Mouse (Mus musculus): ENCODE results near the gene Rhoc. TPM values are rescaled to one million over a fixed set of nuclear protein-coding genes. Genes with fewer than 3 reads are reported as not detected.

Gene Rhoc
- total RNA-seq, 2 experiments from 2014 or later, result 20.5 to 21.6 TPM

DNA sequence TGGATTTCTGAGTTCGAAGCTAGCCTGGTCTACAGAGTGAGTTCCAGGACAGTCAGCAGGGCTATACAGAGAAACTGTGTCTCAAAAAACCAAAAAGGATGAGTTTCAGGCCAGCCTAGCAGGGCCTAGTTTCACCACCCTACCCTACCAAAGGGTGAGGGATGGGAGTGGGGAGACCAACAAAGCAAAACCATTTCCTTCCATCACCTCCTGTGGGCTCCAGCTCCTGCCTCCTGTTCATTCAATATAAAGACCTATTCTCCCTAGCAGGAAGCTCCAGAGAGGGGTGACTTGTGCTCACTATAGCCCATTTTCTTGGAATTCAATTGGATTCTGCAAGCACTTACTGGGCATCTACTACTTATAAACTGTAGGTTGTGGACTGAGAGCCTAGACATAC lies 26.6 kb downstream of the Rhoc start:
- no peak for DNase-seq (ENCODE audit: low spot score in 2 of 2)

DNA sequence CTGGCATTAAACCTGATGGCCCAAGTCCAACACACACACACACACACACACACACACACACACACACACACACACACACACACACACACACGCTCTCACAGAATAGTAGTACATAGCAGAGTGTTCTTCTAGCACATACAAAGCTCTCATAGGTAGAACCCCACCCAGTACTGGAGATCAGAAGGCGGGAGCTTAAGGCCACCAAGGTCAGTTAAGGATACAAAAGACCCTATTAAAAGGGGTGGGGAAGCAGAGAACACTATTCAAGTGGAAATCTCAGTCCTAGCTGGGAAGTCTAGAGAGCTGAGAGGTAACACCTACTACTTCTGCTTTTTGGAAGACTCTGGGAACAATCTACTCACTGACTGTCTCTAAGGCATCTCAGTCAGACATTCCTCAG lies 27.2 kb downstream of the Rhoc start:
- no peak for DNase-seq (ENCODE audit: low spot score in 2 of 2)

DNA sequence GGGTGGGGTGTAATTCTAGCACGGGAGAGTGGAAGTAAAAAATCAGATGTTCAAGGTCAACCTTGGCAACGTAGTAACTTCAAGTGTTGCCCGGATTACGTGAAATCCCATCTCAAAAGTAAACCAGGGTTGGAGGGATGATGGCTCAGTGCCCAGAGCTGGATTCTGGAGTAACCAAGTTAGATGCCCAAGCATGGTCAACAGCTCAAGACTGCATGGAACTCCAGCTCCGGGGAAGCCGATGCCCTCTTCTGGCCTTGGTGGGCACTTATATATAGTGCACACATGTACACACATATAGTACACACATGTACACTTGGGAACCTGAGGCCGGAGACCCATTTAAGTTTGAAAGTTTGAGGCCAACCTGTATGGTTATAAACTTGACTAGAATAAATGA lies 28.0 kb downstream of the Rhoc start:
- no peak for DNase-seq (ENCODE audit: low spot score in 2 of 2)

DNA sequence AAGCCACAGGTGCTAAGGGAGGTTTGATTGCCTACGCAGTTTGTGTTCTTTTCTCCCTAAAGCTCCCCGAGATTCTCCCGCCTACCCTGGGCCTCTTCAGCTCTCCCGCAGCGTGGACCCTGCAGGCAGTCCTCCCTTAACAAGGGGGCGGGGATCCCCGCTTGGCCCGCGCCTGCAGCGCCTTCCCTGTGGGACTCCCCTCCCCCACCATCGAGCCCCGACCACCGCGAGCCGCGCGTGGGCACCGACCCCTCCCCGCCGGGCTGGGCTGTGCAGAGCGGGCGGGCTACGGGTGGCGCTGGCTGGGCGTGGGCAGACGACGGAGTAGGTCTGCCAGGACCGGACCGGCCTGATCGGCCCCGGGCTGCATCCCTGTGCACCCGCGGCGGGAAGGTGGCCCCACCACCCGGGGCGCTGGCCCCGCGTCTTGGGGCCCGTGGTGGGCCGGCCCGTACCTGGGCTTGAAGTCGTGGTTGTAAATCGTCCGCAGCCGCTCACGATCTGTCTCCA lies 29.4 kb downstream of the Rhoc start:
- peak; percentile 34 to 39 for DNase-seq (ENCODE audit: low spot score in 2 of 2)

DNA sequence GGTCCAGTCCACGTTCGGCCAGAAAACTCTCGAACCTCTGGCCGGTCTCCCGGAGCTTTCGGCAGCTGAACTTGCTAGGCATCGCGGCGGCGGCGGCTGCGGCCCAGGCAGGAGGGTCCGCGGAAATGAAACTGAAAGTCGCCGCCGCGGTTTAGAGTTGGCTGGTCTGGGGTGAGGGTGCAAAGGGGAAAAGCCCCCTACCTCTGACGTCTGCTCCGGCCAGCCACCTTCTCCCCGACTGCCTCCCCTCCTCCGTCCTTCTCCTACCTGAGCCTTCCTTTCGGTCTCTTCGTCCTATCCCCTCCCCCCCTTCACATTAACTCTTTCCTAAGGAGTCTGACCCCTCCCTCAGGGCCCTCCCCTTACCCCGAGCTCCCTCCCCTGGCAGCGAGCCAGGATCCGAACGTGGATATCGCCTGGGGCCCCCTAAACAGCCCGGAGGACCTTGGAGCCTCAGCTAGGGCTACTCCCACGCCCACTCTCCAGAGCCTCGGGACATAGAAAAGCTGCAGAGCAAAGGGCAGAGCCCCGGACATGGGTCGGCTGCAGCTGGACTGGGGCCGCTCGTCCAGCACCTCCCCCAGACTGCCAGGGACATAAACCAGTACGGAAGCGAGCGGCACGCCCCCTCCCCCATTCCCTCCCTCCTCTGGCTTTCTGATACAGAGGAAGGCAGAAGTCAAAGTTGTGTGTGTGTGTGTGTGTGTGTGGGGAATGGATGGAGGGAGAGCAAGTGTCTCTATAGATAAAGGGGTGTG lies 30.0 kb downstream of the Rhoc start, which contains the start of gene Mov10:
Gene Mov10, minus strand, starts transcription at position 573 of the 758 bp plus-strand sequence.
- peak in 1 of 2 experiments; percentile 37 for DNase-seq (ENCODE audit: low spot score in 2 of 2)

DNA sequence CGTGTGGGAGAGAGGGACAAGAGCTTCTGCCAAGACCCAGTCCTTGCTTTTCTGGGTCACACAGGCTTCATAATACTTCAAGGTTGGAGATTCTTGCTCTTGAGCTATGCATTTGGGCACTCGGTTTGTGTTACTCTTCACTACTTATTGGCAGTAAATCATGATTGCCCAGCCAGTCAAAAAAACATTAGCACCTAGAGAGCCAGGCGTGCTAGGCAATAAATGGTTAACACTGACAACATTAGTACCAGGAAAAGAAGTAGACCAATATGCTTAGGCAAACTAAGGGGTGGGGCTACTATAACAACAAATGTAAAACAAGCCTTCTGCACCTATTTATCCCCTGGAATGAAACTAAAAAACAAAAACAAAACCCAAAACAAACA lies 30.6 kb downstream of the Rhoc start:
- DNase-seq (ENCODE audit: low spot score in 2 of 2), result no peak

DNA sequence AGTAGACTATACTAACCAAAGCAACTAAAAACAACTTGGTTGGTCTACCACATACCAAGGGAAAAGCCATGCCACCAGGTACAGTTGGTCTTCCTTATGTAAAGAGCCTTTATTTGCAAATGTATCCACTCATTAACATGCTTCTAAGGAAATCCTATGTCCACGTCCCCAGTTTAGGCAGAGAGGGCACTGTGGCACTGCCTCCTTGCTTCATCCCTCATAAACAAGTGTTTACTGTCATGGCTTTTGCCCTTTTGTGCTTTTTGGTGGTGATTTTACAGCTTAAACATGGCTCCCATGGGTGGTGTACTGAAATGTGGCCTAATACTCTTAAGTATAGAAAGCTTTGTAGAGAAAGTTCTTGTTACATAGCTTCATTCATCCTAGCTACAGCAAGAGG lies 32.3 kb downstream of the Rhoc start:
- DNase-seq (ENCODE audit: low spot score in 2 of 2), result no peak

DNA sequence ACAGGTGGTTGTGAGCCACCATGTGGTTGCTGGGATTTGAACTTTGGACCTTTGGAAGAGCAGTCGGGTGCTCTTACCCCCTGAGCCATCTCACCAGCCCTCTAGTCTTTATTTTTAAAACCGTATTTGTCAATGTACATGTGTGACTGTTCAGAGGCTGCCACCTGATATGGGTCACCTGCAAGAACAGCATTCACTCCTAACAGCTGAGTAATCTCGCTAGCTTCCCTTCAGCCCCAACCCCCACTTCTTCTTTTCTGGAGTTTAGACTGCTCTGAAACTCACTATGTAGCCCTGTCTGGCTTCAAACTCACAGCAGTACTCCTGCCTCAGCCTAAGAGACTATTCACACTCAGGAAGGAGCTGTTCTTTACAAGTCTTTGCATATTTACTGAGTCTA lies 34.2 kb downstream of the Rhoc start:
- no peak for DNase-seq (ENCODE audit: low spot score in 2 of 2)

DNA sequence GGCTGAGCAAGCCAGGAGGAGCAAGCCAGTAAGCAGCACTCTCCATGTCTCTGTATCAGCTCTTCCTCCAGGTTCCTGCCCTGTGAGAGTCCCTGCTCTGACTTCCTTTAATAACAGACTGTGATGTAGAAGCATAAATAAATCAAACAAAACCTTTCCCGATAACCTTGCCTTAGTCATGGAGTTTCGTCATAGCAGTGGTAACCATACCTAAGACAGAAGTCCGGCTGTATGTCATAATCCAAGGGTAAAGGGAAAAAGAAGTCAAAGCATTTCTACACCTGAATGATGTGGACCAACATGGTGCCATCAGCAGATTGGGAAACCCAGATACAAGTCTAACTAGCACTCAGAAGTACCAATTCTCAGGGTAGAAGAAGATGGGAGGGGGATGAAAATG lies 47.6 kb downstream of the Rhoc start:
- DNase-seq (ENCODE audit: low spot score in 2 of 2), result no peak

DNA sequence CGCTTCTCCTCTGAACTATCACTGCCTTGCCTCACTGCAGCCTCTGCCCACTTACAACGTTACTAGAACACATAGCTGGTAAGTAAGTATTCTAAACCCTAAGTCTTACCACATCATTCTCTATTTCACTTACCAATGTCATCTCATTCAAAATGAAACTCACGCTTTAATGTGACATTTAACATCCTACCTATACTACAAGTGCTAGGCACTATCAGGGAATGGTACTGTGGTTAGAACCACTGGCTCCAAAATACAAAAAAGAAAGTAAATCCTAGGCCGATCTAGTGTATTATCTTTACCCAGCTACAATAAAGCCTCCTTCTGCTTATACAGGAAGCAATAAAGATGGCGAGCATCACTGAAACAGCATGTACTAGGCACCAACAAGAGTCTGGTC lies 52.9 kb downstream of the Rhoc start:
- DNase-seq (ENCODE audit: low spot score in 2 of 2), result no peak

Other genes starting within 250 kb of the Rhoc start
- 10 to 100 TPM; 24.8 to 25.2 TPM for gene Slc16a1, start 149.7 kb upstream of the Rhoc start, total RNA-seq (2021)
- under 1 TPM; 0.37 to 0.38 TPM for gene Ppm1j, start 7.3 kb upstream of the Rhoc start, total RNA-seq (2021)
- gene Fam19a3, start 6.5 kb upstream of the Rhoc start, total RNA-seq (2021), result not detected
- 1 to 10 TPM; 7.9 to 9.7 TPM for gene Mov10, start 30.2 kb downstream of the Rhoc start, total RNA-seq (2021)
- gene St7l, start 75.6 kb downstream of the Rhoc start, total RNA-seq (2021), result 10 to 100 TPM; 38.3 to 38.4 TPM
- 10 to 100 TPM; 29.5 to 41.2 TPM for gene Capza1, start 76.1 kb downstream of the Rhoc start, total RNA-seq (2021)
- under 1 TPM; 0.28 to 0.40 TPM for gene Wnt2b, start 173.5 kb downstream of the Rhoc start, total RNA-seq (2021)

Data from layer of hippocampus, adult 18-20 months (tissue).